Mouse (Mus musculus): ENCODE measurements around the gene Zfp575.
A peak's percentile ranks its signal among the peaks of the same experiment; 100 is the strongest.

Gene Zfp575

GRCm38 (mm10) chr7:24600941-24601597, 13.6 kb upstream of the Zfp575 start:
- peak; percentile 91 for DNase-seq (ENCODE audit: extremely low spot score)

- DNase-seq (ENCODE audit: extremely low spot score): no peak
Observed at GRCm38 (mm10) chr7:24599211-24600067, 12.0 kb upstream of the Zfp575 start.

GRCm38 (mm10) chr7:24598121-24598520, 10.7 kb upstream of the Zfp575 start:
- DNase-seq (ENCODE audit: extremely low spot score): no peak

GRCm38 (mm10) chr7:24595464-24595863, 8.0 kb upstream of the Zfp575 start:
- no peak for DNase-seq (ENCODE audit: extremely low spot score)

- DNase-seq (ENCODE audit: extremely low spot score): peak; percentile 41
Observed at GRCm38 (mm10) chr7:24594309-24594803, 6.9 kb upstream of the Zfp575 start.

- DNase-seq (ENCODE audit: extremely low spot score): peak; percentile 77
Observed at GRCm38 (mm10) chr7:24593621-24594308, 6.3 kb upstream of the Zfp575 start.

GRCm38 (mm10) chr7:24592781-24593180, 5.3 kb upstream of the Zfp575 start:
- DNase-seq (ENCODE audit: extremely low spot score): no peak

GRCm38 (mm10) chr7:24592163-24592562, 4.7 kb upstream of the Zfp575 start:
- DNase-seq (ENCODE audit: extremely low spot score): no peak

- DNase-seq (ENCODE audit: extremely low spot score): no peak
Observed at GRCm38 (mm10) chr7:24591735-24592134, 4.3 kb upstream of the Zfp575 start.

- no peak for DNase-seq (ENCODE audit: extremely low spot score)
Observed at GRCm38 (mm10) chr7:24588336-24588735, 895 bp upstream of the Zfp575 start.

- no peak for DNase-seq (ENCODE audit: extremely low spot score)
Observed at GRCm38 (mm10) chr7:24586828-24587227, 613 bp downstream of the Zfp575 start.

- DNase-seq (ENCODE audit: extremely low spot score): no peak
Observed at GRCm38 (mm10) chr7:24585995-24586394, 1.4 kb downstream of the Zfp575 start.

GRCm38 (mm10) chr7:24584876-24585275, 2.6 kb downstream of the Zfp575 start:
- no peak for DNase-seq (ENCODE audit: extremely low spot score)

GRCm38 (mm10) chr7:24577811-24578210, 9.6 kb downstream of the Zfp575 start:
- DNase-seq (ENCODE audit: extremely low spot score): no peak

- DNase-seq (ENCODE audit: extremely low spot score): no peak
Observed at GRCm38 (mm10) chr7:24574224-24574796, 13.1 kb downstream of the Zfp575 start.

- DNase-seq (ENCODE audit: extremely low spot score): no peak
Observed at GRCm38 (mm10) chr7:24572455-24572854, 15.0 kb downstream of the Zfp575 start.

GRCm38 (mm10) chr7:24571071-24571470, 16.4 kb downstream of the Zfp575 start:
- DNase-seq (ENCODE audit: extremely low spot score): no peak

GRCm38 (mm10) chr7:24568512-24568911, 18.9 kb downstream of the Zfp575 start:
- DNase-seq (ENCODE audit: extremely low spot score): no peak

- DNase-seq (ENCODE audit: extremely low spot score): no peak
Observed at GRCm38 (mm10) chr7:24566206-24566605, 21.2 kb downstream of the Zfp575 start.

- no peak for DNase-seq (ENCODE audit: extremely low spot score)
Observed at GRCm38 (mm10) chr7:24565627-24566026, 21.8 kb downstream of the Zfp575 start.

GRCm38 (mm10) chr7:24564607-24565265, 22.7 kb downstream of the Zfp575 start:
- peak; percentile 58 for DNase-seq (ENCODE audit: extremely low spot score)

Measured in embryo, embryonic 9.5 days (tissue).